Mouse (Mus musculus) limb, embryonic 11.5 days (tissue): ENCODE data around the gene Tmco3. TPM values are rescaled to one million over a fixed set of nuclear protein-coding genes. Genes with fewer than 3 reads are reported as not detected.

ENCODE experiments used
- ATAC-seq: fragments of 200-750 bp; cut with Nextera tagmentation; 2 replicates; pipeline ENCODE4 v1.8.0; 2017; ENCODE audit warnings: low read depth; ENCODE audit not compliant: insufficient number of reproducible peaks, low FRiP score, low TSS enrichment
- DNase-seq: peaks from one replicate; pipeline ENCODE4 v3.0.0-alpha.2; 2015; ENCODE audit warnings: low spot score
- H3K27ac ChIP-seq: fragments of 300-500 bp; sonication (generic); replicated peaks from 2 replicates; pipeline ENCODE4 v1.5.1; 2014; ENCODE audit warnings: low read depth, mild to moderate bottlenecking, low read length
- H3K27me3 ChIP-seq: fragments of 300-500 bp; sonication (generic); 2 replicates; pipeline ENCODE4 v1.6.1; 2014; ENCODE audit warnings: mild to moderate bottlenecking, low read length, mixed read lengths; ENCODE audit not compliant: control insufficient read depth, insufficient read depth
- H3K36me3 ChIP-seq: fragments of 300-500 bp; sonication (generic); 2 replicates; pipeline ENCODE4 v1.6.1; 2014; ENCODE audit warnings: mild to moderate bottlenecking, low read length, moderate library complexity, mixed read lengths; ENCODE audit not compliant: control insufficient read depth, insufficient read depth
- H3K4me1 ChIP-seq: fragments of 300-500 bp; sonication (generic); 2 replicates; pipeline ENCODE4 v1.6.1; 2014; ENCODE audit warnings: low read length, mixed read lengths; ENCODE audit not compliant: control insufficient read depth, insufficient read depth
- H3K4me2 ChIP-seq: fragments of 300-500 bp; sonication (generic); 2 replicates; pipeline ENCODE4 v1.6.1; 2014; ENCODE audit warnings: low read depth, mild to moderate bottlenecking, moderate library complexity; ENCODE audit not compliant: severe bottlenecking
- H3K4me3 ChIP-seq: fragments of 300-500 bp; sonication (generic); 2 replicates; pipeline ENCODE4 v1.5.1; 2014; ENCODE audit warnings: low read depth, low read length
- H3K9ac ChIP-seq: fragments of 300-500 bp; sonication (generic); 2 replicates; pipeline ENCODE4 v1.6.1; 2014; ENCODE audit warnings: mild to moderate bottlenecking, low read length
- H3K9me3 ChIP-seq: fragments of 300-500 bp; sonication (generic); 2 replicates; pipeline ENCODE4 v1.6.1; 2016; ENCODE audit warnings: low read length; ENCODE audit not compliant: control insufficient read depth
- WGBS: fragments of 180-500 bp; shearing (Covaris S2); extraction: QIAGEN DNeasy Blood & Tissue Kit; methylation state at CpG from one replicate; pipeline ENCODE4 v1.1.7; 2014; 5-methylcytosine and 5-hydroxymethylcytosine counted together
- polyA plus RNA-seq: library from polyadenylated mRNA; unstranded; fragments of >200 nt; fragmentation: Nextera tagmentation; extraction: Ambion mirVana; gene quantifications from 2 replicates; pipeline ENCODE4 v1.2.1, GENCODE M21; 2014

The Tmco3 gene
- polyA plus RNA-seq, 1 experiment from 2014 or later: 35.9 TPM

GRCm38 (mm10) chr8:13340650-13341049, 52.7 kb downstream of the Tmco3 start:
- Histone ChIP-seq H3K36me3 (peaks cover 18% of the 10 kb centered on the region), H3K9me3 (no peaks in the 10 kb centered on the region), H3K27me3 (no peaks in the 10 kb centered on the region), H3K4me1 (no peaks in the 10 kb centered on the region), H3K4me2 (no peak overlapping the region), H3K27ac (no peak overlapping the region), H3K9ac (no peak overlapping the region), H3K4me3 (no peak overlapping the region)
- no peak for ATAC-seq
- DNase-seq: no peak
- WGBS: 87% methylated on average over 8 of the region's 8 CpGs

- 80% methylated on average over 2 of the region's 2 CpGs for WGBS
- H3K4me2 ChIP-seq: no peak overlapping the region
- no peak overlapping the region for H3K9ac ChIP-seq
- peaks cover 27% of the 10 kb centered on the region for H3K36me3 ChIP-seq
- H3K4me3 ChIP-seq: no peak overlapping the region
- H3K27me3 ChIP-seq: no peaks in the 10 kb centered on the region
- H3K4me1 ChIP-seq: no peaks in the 10 kb centered on the region
- H3K9me3 ChIP-seq: no peaks in the 10 kb centered on the region
- no peak for DNase-seq
- H3K27ac ChIP-seq: no peak overlapping the region
- ATAC-seq: no peak
Observed at GRCm38 (mm10) chr8:13342340-13342739, 54.4 kb downstream of the Tmco3 start.

- H3K9ac ChIP-seq: no peak overlapping the region
- H3K4me1 ChIP-seq: no peaks in the 10 kb centered on the region
- H3K4me3 ChIP-seq: no peak overlapping the region
- peaks cover 33% of the 10 kb centered on the region for H3K36me3 ChIP-seq
- H3K27ac ChIP-seq: no peak overlapping the region
- ATAC-seq (no peak), DNase-seq (no peak)
- H3K4me2 ChIP-seq: no peak overlapping the region
- H3K9me3 ChIP-seq: no peaks in the 10 kb centered on the region
- 96% methylated on average over 4 of the region's 4 CpGs for WGBS
- no peaks in the 10 kb centered on the region for H3K27me3 ChIP-seq
Observed at GRCm38 (mm10) chr8:13343134-13343533, 55.1 kb downstream of the Tmco3 start.

GRCm38 (mm10) chr8:13350052-13350451, 62.1 kb downstream of the Tmco3 start:
- Histone ChIP-seq H3K4me1 (no peaks in the 10 kb centered on the region), H3K27me3 (no peaks in the 10 kb centered on the region), H3K9ac (no peak overlapping the region), H3K36me3 (peaks cover 40% of the 10 kb centered on the region; the same call in 1 of the 2 replicates), H3K4me3 (no peak overlapping the region), H3K4me2 (no peak overlapping the region), H3K27ac (no peak overlapping the region), H3K9me3 (no peaks in the 10 kb centered on the region)
- ATAC-seq (no peak), DNase-seq (no peak)
- 88% methylated on average over 7 of the region's 7 CpGs for WGBS

GRCm38 (mm10) chr8:13351593-13351992, 63.6 kb downstream of the Tmco3 start:
- H3K4me1 ChIP-seq: no peaks in the 10 kb centered on the region
- no peak overlapping the region for H3K27ac ChIP-seq
- no peak overlapping the region for H3K9ac ChIP-seq
- DNase-seq: no peak
- WGBS: 90% methylated on average over 5 of the region's 5 CpGs
- H3K4me2 ChIP-seq: no peak overlapping the region
- H3K4me3 ChIP-seq: no peak overlapping the region
- H3K27me3 ChIP-seq: no peaks in the 10 kb centered on the region
- peaks cover 38% of the 10 kb centered on the region for H3K36me3 ChIP-seq
- H3K9me3 ChIP-seq: no peaks in the 10 kb centered on the region
- no peak for ATAC-seq

- no peak overlapping the region for H3K9ac ChIP-seq
- H3K4me2 ChIP-seq: no peak overlapping the region
- no peak for DNase-seq
- no peak overlapping the region for H3K4me3 ChIP-seq
- ATAC-seq: no peak
- H3K9me3 ChIP-seq: no peaks in the 10 kb centered on the region
- H3K4me1 ChIP-seq: no peaks in the 10 kb centered on the region
- H3K27ac ChIP-seq: no peak overlapping the region
- 90% methylated on average over 8 of the region's 8 CpGs for WGBS
- H3K27me3 ChIP-seq: no peaks in the 10 kb centered on the region
- H3K36me3 ChIP-seq: peaks cover 40% of the 10 kb centered on the region
Observed at GRCm38 (mm10) chr8:13352601-13353000, 64.6 kb downstream of the Tmco3 start.

- no peaks in the 10 kb centered on the region for H3K9me3 ChIP-seq
- no peak overlapping the region for H3K4me2 ChIP-seq
- no peak overlapping the region for H3K9ac ChIP-seq
- ATAC-seq (no peak), DNase-seq (no peak)
- no peak overlapping the region for H3K4me3 ChIP-seq
- WGBS: 83% methylated on average over 9 of the region's 9 CpGs
- no peaks in the 10 kb centered on the region for H3K27me3 ChIP-seq
- no peak overlapping the region for H3K27ac ChIP-seq
- H3K4me1 ChIP-seq: no peaks in the 10 kb centered on the region
- H3K36me3 ChIP-seq: peaks cover 35% of the 10 kb centered on the region
Observed at GRCm38 (mm10) chr8:13353155-13353833, 65.3 kb downstream of the Tmco3 start.

- 90% methylated on average over 4 of the region's 4 CpGs for WGBS
- no peak for ATAC-seq
- H3K36me3 ChIP-seq: peaks cover 38% of the 10 kb centered on the region
- H3K4me1 ChIP-seq: no peaks in the 10 kb centered on the region
- no peaks in the 10 kb centered on the region for H3K9me3 ChIP-seq
- H3K27me3 ChIP-seq: no peaks in the 10 kb centered on the region
- no peak overlapping the region for H3K4me3 ChIP-seq
- H3K27ac ChIP-seq: no peak overlapping the region
- no peak overlapping the region for H3K4me2 ChIP-seq
- no peak for DNase-seq
- no peak overlapping the region for H3K9ac ChIP-seq
Observed at GRCm38 (mm10) chr8:13353883-13354282, 65.9 kb downstream of the Tmco3 start.

- Histone ChIP-seq H3K27me3 (no peaks in the 10 kb centered on the region), H3K4me2 (no peak overlapping the region), H3K36me3 (peaks cover 49% of the 10 kb centered on the region), H3K9ac (no peak overlapping the region), H3K27ac (no peak overlapping the region), H3K4me1 (no peaks in the 10 kb centered on the region), H3K4me3 (no peak overlapping the region), H3K9me3 (no peaks in the 10 kb centered on the region)
- WGBS: 88% methylated on average over 6 of the region's 6 CpGs
- ATAC-seq: no peak
- DNase-seq: no peak
Observed at GRCm38 (mm10) chr8:13356221-13356620, 68.2 kb downstream of the Tmco3 start.
